Mouse (Mus musculus) neural tube, embryonic 11.5 days (tissue): ENCODE measurements around the gene Tmem25. TPM values are rescaled to one million over a fixed set of nuclear protein-coding genes. Genes with fewer than 3 reads are reported as not detected.

ENCODE experiments used
- ATAC-seq: fragments of 200-750 bp; cut with Nextera tagmentation; 2 replicates; pipeline ENCODE4 v1.8.0; 2017; ENCODE audit warnings: moderate number of reproducible peaks, mild to moderate bottlenecking, moderate TSS enrichment, moderate library complexity; ENCODE audit not compliant: insufficient read depth, low FRiP score, low TSS enrichment
- DNase-seq: peaks from one replicate; pipeline ENCODE4 v3.0.0-alpha.2; 2015; ENCODE audit warnings: low spot score
- H3K27ac ChIP-seq: fragments of 300-500 bp; sonication (generic); 2 replicates; pipeline ENCODE4 v1.5.1; 2014; ENCODE audit warnings: low read depth, mild to moderate bottlenecking, low read length
- H3K27me3 ChIP-seq: fragments of 300-500 bp; sonication (generic); 2 replicates; pipeline ENCODE4 v1.6.1; 2014; ENCODE audit warnings: mild to moderate bottlenecking, low read length, mixed read lengths; ENCODE audit not compliant: control insufficient read depth, insufficient read depth
- H3K36me3 ChIP-seq: fragments of 300-500 bp; sonication (generic); 2 replicates; pipeline ENCODE4 v1.6.1; 2014; ENCODE audit warnings: mild to moderate bottlenecking, low read length, moderate library complexity, mixed read lengths; ENCODE audit not compliant: control insufficient read depth, insufficient read depth
- H3K4me1 ChIP-seq: fragments of 300-500 bp; sonication (generic); 2 replicates; pipeline ENCODE4 v1.6.1; 2014; ENCODE audit warnings: low read length, mixed read lengths; ENCODE audit not compliant: control insufficient read depth, insufficient read depth
- H3K4me2 ChIP-seq: fragments of 300-500 bp; sonication (generic); 2 replicates; pipeline ENCODE4 v1.6.1; 2014; ENCODE audit warnings: low read depth, mild to moderate bottlenecking, moderate library complexity
- H3K4me3 ChIP-seq: fragments of 300-500 bp; sonication (generic); 2 replicates; pipeline ENCODE4 v1.5.1; 2014; ENCODE audit warnings: low read depth, low read length
- H3K9ac ChIP-seq: fragments of 300-500 bp; sonication (generic); 2 replicates; pipeline ENCODE4 v1.6.1; 2014; ENCODE audit warnings: mild to moderate bottlenecking, low read length
- H3K9me3 ChIP-seq: fragments of 300-500 bp; sonication (generic); 2 replicates; pipeline ENCODE4 v1.6.1; 2016; ENCODE audit warnings: low read length; ENCODE audit not compliant: control insufficient read depth
- WGBS: fragments of 180-500 bp; shearing (Covaris S2); extraction: QIAGEN DNeasy Blood & Tissue Kit; methylation state at CpG from one replicate; pipeline ENCODE4 v1.1.7; 2014; 5-methylcytosine and 5-hydroxymethylcytosine counted together
- polyA plus RNA-seq: library from polyadenylated mRNA; unstranded; fragments of >200 nt; fragmentation: Nextera tagmentation; extraction: Ambion mirVana; gene quantifications from 2 replicates; pipeline ENCODE4 v1.2.1, GENCODE M21; 2014

Tmem25 gene
- polyA plus RNA-seq, 1 experiment from 2014 or later = 3.1 TPM

DNA sequence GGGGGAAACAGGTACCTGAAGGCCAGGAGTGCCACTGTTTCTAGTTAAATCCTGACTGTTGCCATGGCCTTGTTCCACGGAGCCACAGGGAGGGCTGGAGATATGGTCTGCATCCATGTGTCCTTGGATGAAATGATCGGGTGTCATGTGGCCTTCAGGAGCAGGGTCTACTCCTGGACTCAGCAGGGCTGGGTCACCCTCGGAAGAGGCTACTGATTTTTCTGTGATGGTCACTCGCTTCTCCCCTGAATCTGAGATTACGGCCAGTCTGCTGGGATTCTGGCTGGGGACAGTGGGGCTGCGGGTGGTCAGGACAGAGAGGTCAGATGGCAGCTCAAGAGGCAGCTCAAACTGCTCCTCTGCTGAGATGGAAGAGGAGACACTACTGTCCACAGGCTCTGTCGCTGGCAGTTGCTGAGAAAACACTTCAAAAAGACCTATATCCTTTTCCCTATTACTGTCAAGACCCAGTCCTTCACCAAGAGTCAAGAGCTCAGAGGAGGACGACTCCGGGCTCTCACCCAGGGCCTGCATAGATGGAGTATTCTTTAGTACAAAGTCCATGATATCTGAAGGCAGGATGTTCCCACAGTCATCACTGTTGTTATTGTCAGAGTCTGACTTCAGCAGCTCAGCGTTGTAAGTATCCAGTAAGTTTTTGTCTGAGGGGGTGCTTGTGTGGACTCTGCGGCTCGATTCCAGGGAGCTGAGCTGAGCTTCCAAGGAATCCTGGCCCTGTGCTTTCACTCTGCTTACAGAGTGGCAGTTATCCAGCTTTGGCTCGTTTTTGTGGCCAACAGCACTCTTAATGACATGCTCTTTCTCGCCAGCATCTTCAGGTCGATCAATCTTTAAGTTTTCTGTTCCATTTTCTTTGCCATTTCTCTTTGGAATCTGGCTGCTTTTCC, 21.1 kb upstream of the Tmem25 start:
- Histone ChIP-seq H3K9me3 (no peaks in the 10 kb centered on the region), H3K27ac (no peak overlapping the region), H3K4me1 (no peaks in the 10 kb centered on the region), H3K4me3 (no peak overlapping the region), H3K36me3 (peaks cover 53% of the 10 kb centered on the region), H3K27me3 (no peaks in the 10 kb centered on the region), H3K9ac (no peak overlapping the region), H3K4me2 (no peak overlapping the region)
- WGBS = 94% methylated on average over 15 of the region's 15 CpGs
- DNase-seq (no peak), ATAC-seq (no peak)

DNA sequence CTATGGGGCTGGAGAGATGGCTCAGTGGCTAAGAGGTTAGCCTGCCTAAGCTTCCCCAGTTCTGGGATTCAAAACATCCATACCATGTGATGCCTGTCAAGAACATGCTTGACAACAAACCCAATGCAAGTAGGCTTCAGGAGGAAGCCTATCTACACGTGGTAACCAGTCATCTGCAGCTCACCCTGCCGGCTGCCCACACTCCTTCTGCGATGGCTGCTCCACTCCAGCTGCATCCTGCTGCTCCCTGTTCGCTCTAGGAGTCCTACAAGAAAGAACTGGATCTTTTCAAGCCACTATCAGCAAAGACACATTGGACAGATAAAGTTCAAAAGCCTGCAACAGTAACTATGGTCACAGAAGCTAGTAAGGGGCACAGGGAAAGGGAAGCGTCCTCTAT, 18.4 kb upstream of the Tmem25 start:
- ATAC-seq (no peak), DNase-seq (no peak)
- Histone ChIP-seq H3K36me3 (peaks cover 53% of the 10 kb centered on the region), H3K9ac (no peak overlapping the region), H3K27ac (no peak overlapping the region), H3K4me3 (no peak overlapping the region), H3K9me3 (no peaks in the 10 kb centered on the region), H3K4me1 (no peaks in the 10 kb centered on the region), H3K4me2 (no peak overlapping the region), H3K27me3 (no peaks in the 10 kb centered on the region)
- 89% methylated on average over 5 of the region's 5 CpGs for WGBS

DNA sequence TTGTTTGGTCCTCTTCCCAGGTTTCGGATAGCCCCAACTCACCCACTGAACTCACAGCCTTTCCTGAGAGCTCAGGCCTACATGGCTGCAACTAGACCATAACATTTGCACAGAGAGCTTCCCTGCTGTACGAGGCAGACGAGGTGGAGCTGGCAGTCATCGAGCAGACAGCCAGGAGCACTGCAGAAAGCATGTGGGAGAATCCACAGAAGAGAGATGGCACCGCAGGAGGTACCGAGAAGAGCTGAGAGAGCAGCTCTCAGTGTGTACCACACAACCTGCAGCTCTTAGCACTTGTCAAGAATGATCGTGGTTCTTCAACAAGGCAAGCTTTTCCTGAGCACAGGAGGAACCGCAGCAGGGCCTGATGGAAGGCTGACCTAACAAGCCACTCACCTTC, 15.1 kb upstream of the Tmem25 start:
- no peak for ATAC-seq
- H3K36me3 ChIP-seq = peaks cover 46% of the 10 kb centered on the region
- H3K27me3 ChIP-seq = no peaks in the 10 kb centered on the region
- no peak overlapping the region for H3K4me3 ChIP-seq
- H3K4me2 ChIP-seq = no peak overlapping the region
- H3K9ac ChIP-seq = no peak overlapping the region
- DNase-seq = no peak
- no peak overlapping the region for H3K27ac ChIP-seq
- 95% methylated on average over 8 of the region's 8 CpGs for WGBS
- H3K4me1 ChIP-seq = no peaks in the 10 kb centered on the region
- H3K9me3 ChIP-seq = no peaks in the 10 kb centered on the region

DNA sequence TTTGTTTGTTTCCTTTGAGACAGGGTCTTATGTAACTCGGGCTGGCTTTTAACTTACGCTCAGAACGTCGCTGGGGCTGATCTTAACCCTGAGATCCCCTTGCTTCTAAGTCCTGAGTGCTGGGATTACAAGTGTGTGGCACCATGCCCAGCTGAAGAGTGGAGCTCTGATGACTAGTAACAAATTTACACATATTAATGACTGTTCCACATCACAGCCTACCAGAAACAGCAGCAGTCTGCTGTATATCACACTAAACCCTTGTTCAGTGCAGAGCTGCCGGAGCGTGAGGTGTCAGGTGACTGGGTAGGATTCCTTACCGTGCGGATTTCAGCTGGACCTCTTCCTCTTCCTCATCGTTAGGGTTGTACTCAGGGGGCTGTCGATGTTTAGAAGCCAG, 11.2 kb upstream of the Tmem25 start:
- no peak overlapping the region for H3K4me2 ChIP-seq
- H3K36me3 ChIP-seq = peaks cover 44% of the 10 kb centered on the region
- H3K4me3 ChIP-seq = no peak overlapping the region
- DNase-seq (no peak), ATAC-seq (no peak)
- no peaks in the 10 kb centered on the region for H3K27me3 ChIP-seq
- H3K9ac ChIP-seq = no peak overlapping the region
- H3K9me3 ChIP-seq = no peaks in the 10 kb centered on the region
- no peaks in the 10 kb centered on the region for H3K4me1 ChIP-seq
- H3K27ac ChIP-seq = no peak overlapping the region
- WGBS = 94% methylated on average over 10 of the region's 10 CpGs

DNA sequence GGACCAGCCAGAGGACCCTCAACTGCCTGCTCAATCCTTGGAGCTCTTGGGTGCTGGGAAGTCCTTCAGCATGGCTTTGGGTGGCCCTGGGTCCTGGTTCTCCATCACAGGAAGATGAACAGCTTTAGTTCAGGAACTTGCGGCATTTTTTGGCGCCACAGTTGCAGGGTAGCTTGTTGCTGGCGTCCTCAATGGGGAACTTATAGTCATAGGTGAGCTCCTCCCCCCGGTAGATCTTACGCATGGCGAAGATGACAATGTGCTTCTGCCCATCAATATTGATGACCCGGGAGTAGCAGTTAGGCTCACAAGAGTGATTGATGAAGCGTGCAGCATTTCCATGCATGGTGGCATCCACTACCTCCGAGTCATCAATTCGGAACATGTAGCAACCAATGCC, 8.7 kb upstream of the Tmem25 start:
- WGBS = 95% methylated on average over 10 of the region's 10 CpGs
- H3K9ac ChIP-seq = no peak overlapping the region

DNA sequence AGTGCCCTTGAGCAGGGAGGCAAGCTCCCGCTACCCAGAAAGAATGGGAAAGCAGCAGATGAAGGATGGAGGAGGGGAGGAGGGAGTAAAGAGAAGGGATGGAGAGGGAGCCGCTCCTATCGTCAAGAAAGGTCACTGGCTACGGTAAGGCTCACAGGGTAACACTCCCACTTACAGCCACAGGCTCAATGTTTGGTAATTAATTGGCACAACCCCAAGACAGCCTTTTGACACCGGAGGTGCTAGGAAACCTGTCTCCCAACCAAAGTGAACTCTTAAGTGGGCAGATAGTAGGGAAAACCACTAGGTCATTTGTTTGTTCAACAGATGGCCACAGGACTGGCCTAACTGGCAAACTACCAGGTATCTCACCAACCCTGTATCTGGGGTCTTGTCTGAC, 8.0 kb upstream of the Tmem25 start:
- Histone ChIP-seq H3K4me3 (no peak overlapping the region), H3K4me2 (no peak overlapping the region), H3K9me3 (no peaks in the 10 kb centered on the region), H3K9ac (no peak overlapping the region), H3K27me3 (no peaks in the 10 kb centered on the region), H3K4me1 (no peaks in the 10 kb centered on the region), H3K27ac (no peak overlapping the region), H3K36me3 (peaks cover 33% of the 10 kb centered on the region)
- DNase-seq = no peak
- no peak for ATAC-seq
- 75% methylated on average over 5 of the region's 5 CpGs for WGBS

More for the DNA sequence above, 8.7 kb upstream of the Tmem25 start:
- H3K36me3 ChIP-seq = peaks cover 35% of the 10 kb centered on the region
- ATAC-seq (no peak), DNase-seq (no peak)
- H3K9me3 ChIP-seq = no peaks in the 10 kb centered on the region
- no peak overlapping the region for H3K4me2 ChIP-seq
- no peaks in the 10 kb centered on the region for H3K27me3 ChIP-seq
- no peak overlapping the region for H3K4me3 ChIP-seq
- no peak overlapping the region for H3K27ac ChIP-seq
- H3K4me1 ChIP-seq = no peaks in the 10 kb centered on the region

DNA sequence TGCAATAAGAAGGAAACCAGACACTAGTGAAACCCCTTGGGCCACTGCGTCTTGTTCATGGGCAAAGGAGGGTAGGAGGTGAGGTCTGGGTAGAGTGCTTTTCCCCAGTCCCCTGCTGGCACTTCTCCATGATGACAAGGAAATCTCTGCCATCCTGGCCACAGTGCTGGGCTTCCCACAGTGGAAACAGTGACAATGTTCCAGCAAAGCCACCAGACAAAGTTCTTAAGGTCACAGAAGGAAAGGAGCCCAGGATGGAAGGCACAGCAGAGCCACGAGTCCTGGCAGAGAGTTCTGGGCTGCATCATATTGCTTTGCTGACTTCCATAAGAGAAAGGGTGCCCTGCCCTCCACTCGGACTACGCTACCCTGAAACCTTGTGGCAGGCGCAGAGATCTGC, 6.4 kb upstream of the Tmem25 start:
- H3K27me3 ChIP-seq = no peaks in the 10 kb centered on the region
- H3K36me3 ChIP-seq = peaks cover 28% of the 10 kb centered on the region
- H3K4me2 ChIP-seq = no peak overlapping the region
- no peak overlapping the region for H3K4me3 ChIP-seq
- no peak overlapping the region for H3K9ac ChIP-seq
- no peak for DNase-seq
- H3K4me1 ChIP-seq = no peaks in the 10 kb centered on the region
- no peak overlapping the region for H3K27ac ChIP-seq
- 93% methylated on average over 5 of the region's 5 CpGs for WGBS
- ATAC-seq = no peak
- H3K9me3 ChIP-seq = no peaks in the 10 kb centered on the region

DNA sequence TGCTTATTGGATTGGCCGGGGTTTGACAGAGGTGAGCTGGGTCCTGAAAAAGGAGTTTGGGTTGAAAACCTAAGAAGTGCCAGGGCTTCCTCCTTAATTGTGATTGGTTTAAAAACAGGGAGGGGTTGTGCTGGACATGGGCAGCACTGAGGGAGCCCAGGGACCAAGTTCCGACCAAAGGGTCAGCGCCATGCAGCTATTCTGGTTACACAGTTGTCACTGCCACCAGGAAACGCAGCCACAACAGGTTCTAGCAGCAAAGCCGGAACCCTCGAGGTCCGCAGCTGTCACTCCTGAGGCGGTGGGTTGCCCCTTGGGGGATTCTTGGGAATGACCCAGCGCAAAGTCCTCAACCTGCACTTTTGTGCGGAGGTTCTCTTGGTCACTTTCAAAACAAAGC, 5.6 kb upstream of the Tmem25 start:
- Histone ChIP-seq H3K27ac (no peak overlapping the region), H3K4me1 (0 out of 2 replicates have a peak, but pooled peaks cover 2% of the 10 kb centered on the region), H3K4me3 (no peak overlapping the region), H3K4me2 (no peak overlapping the region), H3K9me3 (no peaks in the 10 kb centered on the region), H3K27me3 (no peaks in the 10 kb centered on the region), H3K9ac (no peak overlapping the region), H3K36me3 (peaks cover 21% of the 10 kb centered on the region)
- DNase-seq (no peak), ATAC-seq (no peak)
- 89% methylated on average over 10 of the region's 10 CpGs for WGBS

DNA sequence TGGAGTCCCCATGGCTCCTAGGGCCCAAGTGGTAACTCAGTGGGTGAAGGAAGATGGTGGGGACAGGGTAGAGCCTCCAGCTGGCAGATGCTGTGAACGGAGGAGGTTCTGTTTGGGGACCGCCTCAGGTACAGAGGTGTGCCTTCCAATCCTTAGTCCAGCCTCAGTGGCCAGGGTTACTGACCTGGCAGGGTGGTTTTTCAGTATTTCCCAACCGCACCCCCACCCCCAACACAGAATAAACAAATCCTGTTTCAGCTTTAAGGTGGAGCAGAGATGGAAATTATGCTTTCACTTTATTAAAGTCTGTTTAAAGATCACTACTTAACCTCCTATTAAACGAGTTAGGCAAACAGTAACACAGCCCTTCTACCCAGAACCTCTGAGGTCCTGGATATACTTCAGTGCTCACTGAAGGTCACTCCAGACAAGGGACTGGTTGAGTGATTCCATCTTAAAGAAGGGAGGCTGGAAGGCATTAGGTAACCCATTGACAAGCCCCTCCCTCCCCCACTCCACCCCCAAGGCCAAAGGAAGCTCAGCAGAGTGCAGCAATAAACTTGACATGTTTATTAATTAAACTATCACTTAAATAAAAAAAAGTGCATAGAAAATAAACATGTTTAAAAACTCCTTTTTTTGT, 3.8 kb upstream of the Tmem25 start, which contains the start of gene Ttc36:
Gene Ttc36 (minus strand): TSS at position 265 of the 643 bp plus-strand sequence.
- peaks cover 12% of the 10 kb centered on the region for H3K36me3 ChIP-seq
- WGBS = 73% methylated on average over 4 of the region's 4 CpGs
- ATAC-seq (no peak), DNase-seq (no peak)
- no peak within 1 kb of the TSS for H3K9ac ChIP-seq
- no peak within 1 kb of the TSS for H3K4me2 ChIP-seq
- H3K27me3 ChIP-seq = peaks cover 6% of the 10 kb centered on the region
- H3K4me1 ChIP-seq = peaks cover 7% of the 10 kb centered on the region; the same call in 1 of the 2 replicates
- no peaks in the 10 kb centered on the region for H3K9me3 ChIP-seq
- H3K27ac ChIP-seq = no peak within 1 kb of the TSS
- H3K4me3 ChIP-seq = no peak within 1 kb of the TSS
